Mouse (Mus musculus): ENCODE data around the gene Sec1. TPM values are rescaled to one million over a fixed set of nuclear protein-coding genes. Genes with fewer than 3 reads are reported as not detected.
"Not testable (repeated sequence)": the region's sequence is repeated elsewhere in the genome, so short reads cannot be mapped to it uniquely, and the experiment has no call there.

The Sec1 gene
- total RNA-seq, 2 experiments from 2014 or later = 1.1 to 1.2 TPM

DNA sequence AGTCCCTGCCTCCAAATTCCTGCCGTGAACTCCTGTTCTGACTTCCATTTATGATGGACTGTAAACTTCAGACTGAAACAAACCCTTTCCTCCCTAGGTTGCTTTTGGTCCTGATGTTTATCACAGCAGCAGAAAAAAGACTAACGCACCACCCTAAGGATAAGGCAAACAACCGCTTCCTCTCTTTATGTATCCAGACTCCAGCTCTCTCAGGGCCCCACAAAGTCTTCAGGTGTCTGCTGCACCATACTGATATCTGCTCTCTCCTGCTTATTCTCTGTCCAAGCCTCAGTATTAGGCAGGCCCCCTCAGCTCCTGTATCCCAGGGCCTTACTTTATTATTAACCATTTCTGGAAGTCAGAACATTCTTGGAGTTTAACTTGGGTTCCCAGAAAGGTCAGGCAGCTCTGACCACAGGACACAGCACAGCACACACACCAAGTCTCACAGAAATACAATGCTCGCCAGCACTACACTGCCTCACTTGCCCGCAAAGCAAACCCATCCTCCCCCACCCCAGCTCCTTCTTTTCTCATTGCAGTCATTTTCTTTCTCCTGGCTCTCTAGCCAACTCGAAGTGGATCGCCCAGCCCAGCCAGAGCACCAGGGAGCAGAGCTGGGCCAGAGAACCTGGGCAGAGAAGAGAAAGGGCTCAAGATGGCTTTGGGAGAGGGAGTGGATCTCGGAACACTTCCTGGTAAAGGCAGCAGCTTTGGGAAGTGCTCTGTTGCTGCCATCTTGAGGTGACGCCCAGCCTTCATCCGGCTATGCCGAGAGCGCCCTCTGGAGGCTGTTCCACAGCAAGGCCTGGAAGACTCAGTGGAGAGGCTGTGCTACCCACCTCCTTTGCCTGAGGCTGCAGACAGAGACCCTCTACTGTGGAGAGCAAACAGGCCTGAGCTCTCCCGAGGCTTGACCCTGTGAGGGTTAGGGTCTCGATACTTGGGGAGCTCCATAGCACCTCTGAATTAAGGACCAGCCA lies 11.8 kb downstream of the Sec1 start:
- no peak overlapping the region; the same call in 1 of the 2 replicates for H3K4me3 ChIP-seq
- H3K27ac ChIP-seq = peak overlapping the region; percentile 69
- intact Hi-C loops (cut with DNase I) = loop anchor here (2.0 to 5.0 kb wide), 2 partner anchors 90 to 215 kb away; partner anchors contain the start of gene Bax
- TF ChIP-seq CTCF (IDR thresholded peaks at IDR 0.05) = peak; percentile 99
- peak; percentile 83 to 84 for DNase-seq (ENCODE audit: extremely low spot score in 1 of 2, low spot score in 2 of 2)

DNA sequence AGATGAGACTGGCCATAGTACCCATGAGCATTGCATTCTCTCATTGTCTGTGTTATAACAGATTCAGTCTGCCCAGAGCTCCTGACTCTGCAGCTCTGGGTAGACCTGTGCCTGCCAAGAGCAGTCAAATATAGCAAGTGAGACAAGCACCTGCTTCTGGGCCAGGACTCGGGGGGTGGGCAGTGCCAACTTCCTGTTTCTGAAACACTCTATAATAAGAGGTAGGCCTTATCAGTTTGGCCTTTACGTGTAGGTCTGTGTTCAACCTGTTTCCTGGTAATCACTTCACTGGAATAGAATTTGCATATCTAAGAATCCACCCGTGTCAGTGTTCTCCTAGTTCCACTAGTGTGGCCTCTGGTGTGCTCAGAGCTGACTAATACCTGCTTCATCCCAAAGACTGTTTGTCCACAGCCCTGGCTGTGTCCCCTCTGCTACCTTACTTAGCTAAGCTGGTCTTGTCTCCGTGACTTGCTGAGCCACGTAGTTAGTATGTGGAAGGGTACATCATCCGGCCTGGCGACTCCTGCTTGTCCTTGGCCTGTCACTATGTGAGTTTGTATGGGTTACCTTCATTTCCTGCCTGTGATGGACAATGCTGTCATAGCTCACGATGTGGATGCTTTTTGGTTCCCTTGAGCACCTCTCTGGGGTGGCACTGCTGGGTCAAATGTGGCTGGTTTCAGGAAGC lies 13.0 kb downstream of the Sec1 start:
- intact Hi-C loops (cut with DNase I) = loop anchor here (5.0 kb wide), 1 partner anchor 214 kb away; the partner anchor contains the start of gene Bax
- TF ChIP-seq CTCF (IDR thresholded peaks at IDR 0.05) = no peak
- Histone ChIP-seq H3K4me3 (no peak overlapping the region), H3K27ac (no peak overlapping the region)
- DNase-seq (ENCODE audit: extremely low spot score in 1 of 2, low spot score in 2 of 2) = no peak

DNA sequence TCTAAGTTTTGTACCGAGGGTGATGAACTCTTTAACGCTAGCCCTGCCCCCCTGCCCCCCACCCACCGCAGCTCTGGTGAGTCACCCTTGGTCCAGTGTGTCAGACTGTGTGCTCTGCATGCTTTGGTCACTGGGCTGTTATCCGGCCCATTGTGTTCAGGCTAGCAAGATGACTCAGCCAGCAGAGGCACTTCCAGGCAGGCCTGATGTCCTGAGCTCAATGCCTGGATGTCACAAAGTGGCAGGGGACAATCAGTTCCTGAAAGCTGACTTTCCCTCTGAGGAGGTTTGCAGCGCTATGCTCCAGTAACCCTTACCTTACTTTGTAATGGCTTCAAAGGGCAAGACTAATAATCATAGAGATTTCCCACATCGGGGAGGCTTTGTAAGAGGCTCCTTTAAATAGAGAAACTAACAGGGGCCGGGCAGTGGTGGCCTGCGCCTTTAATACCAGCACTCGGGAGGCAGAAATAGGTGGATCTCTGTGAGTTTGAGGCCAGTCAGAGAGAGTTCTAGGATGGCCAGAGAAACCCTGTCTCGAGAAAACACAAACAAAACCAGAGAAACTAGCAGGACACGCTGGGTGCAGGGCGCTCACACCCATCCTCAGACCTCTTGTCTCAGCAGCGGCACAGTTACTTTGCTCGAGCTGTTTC lies 14.1 kb downstream of the Sec1 start:
- peak overlapping the region; percentile 53; the same call in 1 of the 2 replicates for H3K27ac ChIP-seq
- DNase-seq (ENCODE audit: extremely low spot score in 1 of 2, low spot score in 2 of 2) = no peak
- intact Hi-C loops (cut with DNase I) = loop anchor here (5.0 kb wide), 1 partner anchor 213 kb away; the partner anchor contains the start of gene Bax
- no peak for TF ChIP-seq CTCF (IDR thresholded peaks at IDR 0.05)
- no peak overlapping the region for H3K4me3 ChIP-seq

- no peak overlapping the region for H3K27ac ChIP-seq
- H3K4me3 ChIP-seq = no peak overlapping the region
- no peak for TF ChIP-seq CTCF (IDR thresholded peaks at IDR 0.05)
- intact Hi-C loops (cut with DNase I) = no loop called here
- no peak for DNase-seq (ENCODE audit: extremely low spot score in 1 of 2, low spot score in 2 of 2)
These were observed 15.7 kb downstream of the Sec1 start for GRCm38 (mm10) chr7:45678513-45678912.

- DNase-seq (ENCODE audit: extremely low spot score in 1 of 2, low spot score in 2 of 2) = no peak
- H3K27ac ChIP-seq = no peak overlapping the region
- intact Hi-C loops (cut with DNase I) = no loop called here
- no peak for TF ChIP-seq CTCF (IDR thresholded peaks at IDR 0.05)
- no peak overlapping the region for H3K4me3 ChIP-seq
These were observed 16.4 kb downstream of the Sec1 start for GRCm38 (mm10) chr7:45677627-45678295.

DNA sequence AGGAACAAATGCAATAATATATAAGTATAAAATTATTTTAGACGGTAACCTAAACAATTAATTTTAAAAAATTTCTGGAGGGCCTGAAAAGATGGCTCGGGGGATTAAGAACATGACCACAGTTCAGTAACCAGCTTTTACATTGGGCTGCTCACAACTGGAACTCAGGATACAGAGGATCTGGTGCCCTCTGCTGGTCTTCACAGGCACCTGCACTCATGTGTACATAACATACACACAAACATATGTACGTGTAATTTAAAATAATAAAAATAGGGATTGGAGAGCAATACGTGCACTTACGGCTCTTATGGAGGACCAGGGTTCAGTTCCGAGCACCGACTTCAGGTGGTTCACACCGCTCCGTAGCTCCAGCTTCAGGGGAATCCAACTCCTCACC lies 25.3 kb downstream of the Sec1 start:
- no peak for DNase-seq (ENCODE audit: extremely low spot score in 1 of 2, low spot score in 2 of 2)
- peak; percentile 26 for TF ChIP-seq CTCF (IDR thresholded peaks at IDR 0.05)
- Histone ChIP-seq H3K4me3 (no peak overlapping the region), H3K27ac (no peak overlapping the region)
- intact Hi-C loops (cut with DNase I) = no loop called here

- intact Hi-C loops (cut with DNase I) = no loop called here
- DNase-seq (ENCODE audit: extremely low spot score in 1 of 2, low spot score in 2 of 2) = no peak
- no peak overlapping the region for H3K4me3 ChIP-seq
- no peak overlapping the region for H3K27ac ChIP-seq
- no peak for TF ChIP-seq CTCF (IDR thresholded peaks at IDR 0.05)
These were observed 26.4 kb downstream of the Sec1 start for GRCm38 (mm10) chr7:45667761-45668160.

- DNase-seq (ENCODE audit: extremely low spot score in 1 of 2, low spot score in 2 of 2) = no peak
- Histone ChIP-seq H3K4me3 (no peak within 1 kb of the TSS), H3K27ac (no peak within 1 kb of the TSS)
- TF ChIP-seq CTCF (IDR thresholded peaks at IDR 0.05) = no peak
- intact Hi-C loops (cut with DNase I) = no loop called here
These were observed 28.0 kb downstream of the Sec1 start, which contains the start of gene Fut2 for GRCm38 (mm10) chr7:45666161-45666560. TSS of gene Fut2 (minus strand) at chr7:45666394.

- Histone ChIP-seq H3K27ac (no peak overlapping the region), H3K4me3 (no peak overlapping the region)
- no peak for TF ChIP-seq CTCF (IDR thresholded peaks at IDR 0.05)
- intact Hi-C loops (cut with DNase I) = no loop called here
- no peak for DNase-seq (ENCODE audit: extremely low spot score in 1 of 2, low spot score in 2 of 2)
These were observed 28.7 kb downstream of the Sec1 start for GRCm38 (mm10) chr7:45665303-45666138.

DNA sequence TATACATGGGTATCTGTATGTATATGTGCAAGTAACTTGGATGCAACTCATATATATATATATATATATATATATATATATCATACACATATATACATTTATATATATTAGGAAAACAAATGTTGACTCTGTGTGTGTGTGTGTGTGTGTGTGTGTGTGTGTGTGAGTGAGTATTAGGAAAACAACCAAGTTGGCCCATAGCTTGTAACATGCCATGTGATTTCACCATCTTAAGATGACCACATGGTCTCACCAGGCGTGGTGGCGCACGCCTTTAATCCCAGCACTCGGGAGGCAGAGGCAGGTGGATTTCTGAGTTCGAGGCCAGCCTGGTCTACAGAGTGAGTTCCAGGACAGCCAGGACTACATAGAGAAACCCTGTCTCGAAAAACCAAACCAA lies 32.5 kb downstream of the Sec1 start:
- intact Hi-C loops (cut with DNase I); DNase-seq (ENCODE audit: extremely low spot score in 1 of 2, low spot score in 2 of 2); H3K27ac ChIP-seq; H3K4me3 ChIP-seq: not testable (repeated sequence)

Data from left cerebral cortex, adult 2 months (tissue).